In genomic region chr7:140126022-140126350, GRCm38 (mm10) we compare ENCODE assay signal across 8 mouse cellular contexts. TPM values are rescaled to one million over a fixed set of nuclear protein-coding genes. Genes with fewer than 3 reads are reported as not detected.
DNase-seq lines count a peak whose midpoint lies in the region; ATAC-seq and TF ChIP-seq lines count a peak whose summit lies in the region.

No protein-coding gene starts in this region.

- ATAC-seq in kidney, embryonic 16.5 days (ENCODE audit: low FRiP score, low TSS enrichment) = no peak; the same call in 1 of the 2 replicates
- ATAC-seq in embryonic facial prominence, embryonic 12.5 days (ENCODE audit: insufficient number of reproducible peaks, insufficient read depth, low FRiP score, low TSS enrichment) = 0 out of 2 replicates have a peak, but pooled peaks have one; percentile 7
- ATAC-seq in monocyte, adult 5-6 weeks (replicated peaks; ENCODE audit: insufficient number of reproducible peaks, low FRiP score, low TSS enrichment, poor library complexity, severe bottlenecking) = no peak
- ATAC-seq in granulocyte monocyte progenitor cell, adult 5-6 weeks (replicated peaks; ENCODE audit: poor library complexity, severe bottlenecking) = no peak

- H3K4me3 ChIP-seq in kidney, embryonic 16.5 days (ENCODE audit: low read length) = peak overlapping the region; percentile 90
- H3K4me3 ChIP-seq in embryonic facial prominence, embryonic 12.5 days = peak overlapping the region; percentile 85
- peak overlapping the region; percentile 68 for H3K4me3 ChIP-seq in limb, embryonic 10.5 days
- peak overlapping the region; percentile 34 for H3K4me3 ChIP-seq in myocyte

- H3K27me3 ChIP-seq in kidney, embryonic 16.5 days (ENCODE audit: insufficient read depth, low read length) = no peaks in the 10 kb centered on the region
- H3K27me3 ChIP-seq in embryonic facial prominence, embryonic 12.5 days = no peaks in the 10 kb centered on the region
- H3K27me3 ChIP-seq in limb, embryonic 10.5 days (ENCODE audit: low read depth, poor library complexity, severe bottlenecking) = no peaks in the 10 kb centered on the region
- H3K27me3 ChIP-seq in myocyte (ENCODE audit: control insufficient read depth, insufficient read depth, insufficient read length) = no peaks in the 10 kb centered on the region

- H3K9me3 ChIP-seq in kidney, embryonic 16.5 days (ENCODE audit: low read length) = no peaks in the 10 kb centered on the region
- H3K9me3 ChIP-seq in embryonic facial prominence, embryonic 12.5 days = no peaks in the 10 kb centered on the region
- no peaks in the 10 kb centered on the region for H3K9me3 ChIP-seq in limb, embryonic 10.5 days (replicated peaks)

- H3K27ac ChIP-seq in kidney, embryonic 16.5 days (ENCODE audit: low read length) = peak overlapping the region; percentile 73; the same call in 1 of the 2 replicates
- 0 out of 2 replicates have a peak overlapping the region, but pooled peaks have one; percentile 75 for H3K27ac ChIP-seq in embryonic facial prominence, embryonic 12.5 days
- H3K27ac ChIP-seq in limb, embryonic 10.5 days = peak overlapping the region; percentile 90

- H3K79me2 ChIP-seq in myocyte (ENCODE audit: control insufficient read depth, insufficient read depth) = no peaks in the 10 kb centered on the region

- TF ChIP-seq POLR2A in myocyte (IDR thresholded peaks at IDR 0.05; ENCODE audit: insufficient read length, low read depth) = no peak

- peaks cover 10% of the 10 kb centered on the region for H3K4me1 ChIP-seq in kidney, embryonic 16.5 days (ENCODE audit: insufficient read depth, low read length)
- H3K4me1 ChIP-seq in embryonic facial prominence, embryonic 12.5 days = 0 out of 2 replicates have a peak, but pooled peaks cover 5% of the 10 kb centered on the region
- peaks cover 16% of the 10 kb centered on the region for H3K4me1 ChIP-seq in limb, embryonic 10.5 days

- 4% methylated on average over 5 of the region's 5 CpGs for WGBS in kidney, embryonic 16.5 days
- 3% methylated on average over 5 of the region's 5 CpGs for WGBS in embryonic facial prominence, embryonic 12.5 days
- WGBS in limb, embryonic 10.5 days = 3% methylated on average over 5 of the region's 5 CpGs

- peaks cover 12% of the 10 kb centered on the region for H3K36me3 ChIP-seq in kidney, embryonic 16.5 days (ENCODE audit: insufficient read depth, low read length)
- 0 out of 2 replicates have a peak, but pooled peaks cover 16% of the 10 kb centered on the region for H3K36me3 ChIP-seq in embryonic facial prominence, embryonic 12.5 days
- peaks cover 20% of the 10 kb centered on the region for H3K36me3 ChIP-seq in limb, embryonic 10.5 days
- no peaks in the 10 kb centered on the region for H3K36me3 ChIP-seq in myocyte (ENCODE audit: control insufficient read depth, insufficient read depth)

- no peak for DNase-seq in kidney, adult 18-20 months
- no peak for DNase-seq in limb, embryonic 10.5 days (ENCODE audit: low spot score)
- DNase-seq in B cell, adult 2 months = no peak

- peak overlapping the region; percentile 95 for H3K9ac ChIP-seq in kidney, embryonic 16.5 days (replicated peaks; ENCODE audit: low read length)
- H3K9ac ChIP-seq in embryonic facial prominence, embryonic 12.5 days = peak overlapping the region; percentile 81

- no peak overlapping the region for H3ac ChIP-seq in myocyte (ENCODE audit: control insufficient read depth, insufficient read length)

- H3K4me2 ChIP-seq in kidney, embryonic 16.5 days (replicated peaks; ENCODE audit: low read depth, low read length) = peak overlapping the region; percentile 88
- H3K4me2 ChIP-seq in embryonic facial prominence, embryonic 12.5 days (replicated peaks) = peak overlapping the region; percentile 64
- H3K4me2 ChIP-seq in myocyte (ENCODE audit: low read depth) = peak overlapping the region; percentile 91

TF ChIP-seq in myocyte, 11 proteins besides CTCF, POLR2A, EP300 and RAD21:
- TF ChIP-seq E2F4 (IDR thresholded peaks at IDR 0.05; ENCODE audit: insufficient read depth) (no peak), POLR2AphosphoS2 (IDR thresholded peaks at IDR 0.05; ENCODE audit: insufficient read length, low read depth) (no peak), TCF3 (IDR thresholded peaks at IDR 0.05; ENCODE audit: insufficient read length, low read depth) (no peak), SRF (IDR thresholded peaks at IDR 0.05; ENCODE audit: control insufficient read depth, insufficient read length, low read depth) (no peak), USF1 (IDR thresholded peaks at IDR 0.05; ENCODE audit: low read depth) (no peak), MYOG (IDR thresholded peaks at IDR 0.05; ENCODE audit: control insufficient read depth in 1 of 3, insufficient read depth in 1 of 3, insufficient read length in 2 of 3, low read depth in 2 of 3) (no peak), MYOD1 (IDR thresholded peaks at IDR 0.05; ENCODE audit: control insufficient read depth in 1 of 3, insufficient read length in 2 of 3, low read depth in 2 of 3) (no peak), CEBPB (IDR thresholded peaks at IDR 0.05; ENCODE audit: insufficient read depth, poor library complexity, severe bottlenecking) (no peak), TCF12 (IDR thresholded peaks at IDR 0.05; ENCODE audit: insufficient read depth, poor library complexity, severe bottlenecking) (no peak), MAX (IDR thresholded peaks at IDR 0.05; ENCODE audit: low read depth) (no peak), REST (IDR thresholded peaks at IDR 0.05; ENCODE audit: insufficient read depth, insufficient read length) (no peak)

RNA-seq across cellular contexts. Expression of gene Echs1, which starts 9.7 kb away (rescaled TPM):
- 183 and 199 TPM in 2 replicates for polyA plus RNA-seq in kidney, embryonic 16.5 days (2015; fragmentation: Nextera tagmentation; extraction: Ambion mirVana)
- polyA plus RNA-seq in embryonic facial prominence, embryonic 12.5 days (2016; fragmentation: Nextera tagmentation; extraction: Ambion mirVana) = 172 and 173 TPM in 2 replicates
- polyA plus RNA-seq in limb, embryonic 10.5 days (2016; fragmentation: Nextera tagmentation; extraction: Ambion mirVana) = 174 and 178 TPM in 2 replicates
- polyA plus RNA-seq in myocyte (2012; fragmentation: generic; extraction: Trizol) = 125 TPM
- total RNA-seq in monocyte, adult 5-6 weeks (2017) = 37.8 to 42.3 TPM (median 41.5 TPM) in 3 replicates
- 97.4 and 109 TPM in 2 replicates for total RNA-seq in granulocyte monocyte progenitor cell, adult 5-6 weeks (2014; fragmentation: Nextera tagmentation)
- 107 and 150 TPM in 2 replicates for total RNA-seq in granulocyte monocyte progenitor cell, adult 5-6 weeks (2017)

RNA-seq across cellular contexts. Expression of gene Paox, which starts 10.4 kb away (rescaled TPM):
- 20.2 and 23.5 TPM in 2 replicates for polyA plus RNA-seq in kidney, embryonic 16.5 days (2015; fragmentation: Nextera tagmentation; extraction: Ambion mirVana)
- polyA plus RNA-seq in embryonic facial prominence, embryonic 12.5 days (2016; fragmentation: Nextera tagmentation; extraction: Ambion mirVana) = 19.1 and 20.8 TPM in 2 replicates
- 19.2 and 23.7 TPM in 2 replicates for polyA plus RNA-seq in limb, embryonic 10.5 days (2016; fragmentation: Nextera tagmentation; extraction: Ambion mirVana)
- 7.0 TPM for polyA plus RNA-seq in myocyte (2012; fragmentation: generic; extraction: Trizol)
- total RNA-seq in monocyte, adult 5-6 weeks (2017) = 0.87 to 1.5 TPM (median 1.2 TPM) in 3 replicates
- 37.9 and 44.7 TPM in 2 replicates for total RNA-seq in granulocyte monocyte progenitor cell, adult 5-6 weeks (2014; fragmentation: Nextera tagmentation)
- 26.6 and 38.5 TPM in 2 replicates for total RNA-seq in granulocyte monocyte progenitor cell, adult 5-6 weeks (2017)

RNA-seq across cellular contexts. Expression of gene Mtg1, which starts 11.4 kb away (rescaled TPM):
- polyA plus RNA-seq in kidney, embryonic 16.5 days (2015; fragmentation: Nextera tagmentation; extraction: Ambion mirVana) = 30.5 and 33.8 TPM in 2 replicates
- polyA plus RNA-seq in embryonic facial prominence, embryonic 12.5 days (2016; fragmentation: Nextera tagmentation; extraction: Ambion mirVana) = 26.1 and 30.5 TPM in 2 replicates
- polyA plus RNA-seq in limb, embryonic 10.5 days (2016; fragmentation: Nextera tagmentation; extraction: Ambion mirVana) = 29.5 and 31.9 TPM in 2 replicates
- polyA plus RNA-seq in myocyte (2012; fragmentation: generic; extraction: Trizol) = 23.3 TPM
- total RNA-seq in monocyte, adult 5-6 weeks (2017) = 3.7 to 7.6 TPM (median 4.4 TPM) in 3 replicates
- 11.4 and 21.0 TPM in 2 replicates for total RNA-seq in granulocyte monocyte progenitor cell, adult 5-6 weeks (2014; fragmentation: Nextera tagmentation)
- 9.5 and 14.4 TPM in 2 replicates for total RNA-seq in granulocyte monocyte progenitor cell, adult 5-6 weeks (2017)

RNA-seq across cellular contexts. Expression of gene Fuom, which starts 23.7 kb away (rescaled TPM):
- 36.1 and 41.3 TPM in 2 replicates for polyA plus RNA-seq in kidney, embryonic 16.5 days (2015; fragmentation: Nextera tagmentation; extraction: Ambion mirVana)
- polyA plus RNA-seq in embryonic facial prominence, embryonic 12.5 days (2016; fragmentation: Nextera tagmentation; extraction: Ambion mirVana) = 22.0 and 27.1 TPM in 2 replicates
- polyA plus RNA-seq in limb, embryonic 10.5 days (2016; fragmentation: Nextera tagmentation; extraction: Ambion mirVana) = 8.7 and 13.9 TPM in 2 replicates
- polyA plus RNA-seq in myocyte (2012; fragmentation: generic; extraction: Trizol) = 9.5 TPM
- 2.8 to 7.7 TPM (median 4.5 TPM) in 3 replicates for total RNA-seq in monocyte, adult 5-6 weeks (2017)
- total RNA-seq in granulocyte monocyte progenitor cell, adult 5-6 weeks (2014; fragmentation: Nextera tagmentation) = 4.3 and 13.6 TPM in 2 replicates
- total RNA-seq in granulocyte monocyte progenitor cell, adult 5-6 weeks (2017) = 2.5 and 12.9 TPM in 2 replicates

RNA-seq across cellular contexts. Expression of gene Sprn, which starts 28.7 kb away (rescaled TPM):
- polyA plus RNA-seq in kidney, embryonic 16.5 days (2015; fragmentation: Nextera tagmentation; extraction: Ambion mirVana) = 0.41 and 0.51 TPM in 2 replicates
- polyA plus RNA-seq in embryonic facial prominence, embryonic 12.5 days (2016; fragmentation: Nextera tagmentation; extraction: Ambion mirVana) = 1.2 TPM in 2 replicates
- polyA plus RNA-seq in limb, embryonic 10.5 days (2016; fragmentation: Nextera tagmentation; extraction: Ambion mirVana) = not detected in 2 replicates
- polyA plus RNA-seq in myocyte (2012; fragmentation: generic; extraction: Trizol) = not detected
- not detected in 3 replicates for total RNA-seq in monocyte, adult 5-6 weeks (2017)
- total RNA-seq in granulocyte monocyte progenitor cell, adult 5-6 weeks (2014; fragmentation: Nextera tagmentation) = not detected in 2 replicates
- not detected in 2 replicates for total RNA-seq in granulocyte monocyte progenitor cell, adult 5-6 weeks (2017)

Comparison
In these comparisons a context has a peak if more than half of its experiments do, and no peak if none do; other contexts are left out.
1. H3K4me3 ChIP-seq: peak in every context shown above with its lines; median percentile 90 in kidney, embryonic 16.5 days; 85 in embryonic facial prominence, embryonic 12.5 days; 68 in limb, embryonic 10.5 days; 34 in myocyte.